Mouse (Mus musculus): ENCODE results near the gene Hist1h4h.
"Not testable (repeated sequence)": the region's sequence is repeated elsewhere in the genome, so short reads cannot be mapped to it uniquely, and the experiment has no call there.

The Hist1h4h gene

GRCm38 (mm10) chr13:23513517-23513916, 17.3 kb upstream of the Hist1h4h start:
- no peak for DNase-seq (ENCODE audit: low spot score)

GRCm38 (mm10) chr13:23515281-23515680, 15.6 kb upstream of the Hist1h4h start:
- DNase-seq (ENCODE audit: low spot score): no peak

- no peak for DNase-seq (ENCODE audit: low spot score)
Measured at GRCm38 (mm10) chr13:23515826-23516620, 14.8 kb upstream of the Hist1h4h start.

DNA sequence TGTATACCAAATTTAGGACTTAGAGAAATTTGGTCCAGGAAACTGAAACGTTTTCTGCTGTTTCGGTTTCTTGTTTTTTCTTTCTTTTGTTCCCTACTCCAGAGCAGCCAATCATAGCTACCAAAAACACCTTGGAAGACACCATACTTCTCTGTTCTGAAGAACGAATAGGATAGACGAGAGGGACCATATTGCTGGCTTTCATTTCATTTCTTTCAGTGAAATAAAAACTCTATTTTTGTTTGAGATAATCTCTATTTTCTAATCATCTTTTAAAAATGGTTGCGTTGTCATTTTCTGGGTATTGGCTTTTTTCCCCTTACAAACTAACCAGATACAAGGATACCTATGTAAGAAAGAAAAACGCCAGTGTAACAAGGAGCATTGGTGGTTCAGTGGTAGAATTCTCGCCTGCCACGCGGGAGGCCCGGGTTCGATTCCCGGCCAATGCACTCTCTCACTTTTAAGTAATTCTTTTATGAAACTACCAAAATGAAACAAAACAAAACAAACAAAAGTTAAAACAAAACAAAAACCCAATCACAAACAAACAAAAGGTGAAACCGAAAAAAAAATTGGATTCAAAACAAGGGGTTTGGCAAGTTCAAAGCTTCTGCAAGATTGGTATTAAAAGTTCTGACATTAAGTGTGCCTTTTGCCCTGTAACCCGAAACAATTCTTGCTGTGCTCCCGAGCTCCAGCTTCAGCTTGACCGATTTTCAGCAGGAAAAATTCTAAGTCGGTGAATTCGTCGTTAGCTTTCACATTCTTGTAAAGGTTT, 13.8 kb upstream of the Hist1h4h start:
- DNase-seq (ENCODE audit: low spot score): no peak

- peak; percentile 87 for DNase-seq (ENCODE audit: low spot score)
Measured at GRCm38 (mm10) chr13:23517603-23518294, 13.1 kb upstream of the Hist1h4h start.

GRCm38 (mm10) chr13:23518295-23518603, 12.6 kb upstream of the Hist1h4h start:
- DNase-seq (ENCODE audit: low spot score): no peak

- DNase-seq (ENCODE audit: low spot score): no peak
Measured at GRCm38 (mm10) chr13:23518885-23519284, 12.0 kb upstream of the Hist1h4h start.

DNA sequence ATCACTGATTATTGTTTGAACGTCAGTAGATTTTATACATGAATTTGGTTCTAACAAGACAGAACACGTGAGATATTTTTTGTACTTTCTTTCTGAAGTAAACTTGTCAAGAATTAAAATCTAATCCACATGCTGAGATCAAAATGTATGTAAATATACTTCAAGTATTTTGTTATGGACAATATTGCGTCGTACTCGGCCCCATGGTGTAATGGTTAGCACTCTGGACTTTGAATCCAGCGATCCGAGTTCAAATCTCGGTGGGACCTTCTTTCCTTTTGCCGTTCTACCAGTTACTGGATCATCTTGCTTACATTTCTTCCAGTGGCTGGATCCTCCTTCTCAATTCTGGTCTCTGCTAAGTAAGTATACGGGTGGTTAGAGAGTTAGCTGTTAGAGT, 11.4 kb upstream of the Hist1h4h start:
- no peak for DNase-seq (ENCODE audit: low spot score)

- DNase-seq (ENCODE audit: low spot score): no peak
Measured at GRCm38 (mm10) chr13:23521703-23522102, 9.1 kb upstream of the Hist1h4h start.

- no peak for DNase-seq (ENCODE audit: low spot score)
Measured at GRCm38 (mm10) chr13:23523976-23524375, 6.9 kb upstream of the Hist1h4h start.

GRCm38 (mm10) chr13:23524654-23525053, 6.2 kb upstream of the Hist1h4h start:
- DNase-seq (ENCODE audit: low spot score): no peak

GRCm38 (mm10) chr13:23525901-23526300, 4.9 kb upstream of the Hist1h4h start:
- no peak for DNase-seq (ENCODE audit: low spot score)

GRCm38 (mm10) chr13:23526312-23526711, 4.5 kb upstream of the Hist1h4h start:
- peak; percentile 94 for DNase-seq (ENCODE audit: low spot score)

DNA sequence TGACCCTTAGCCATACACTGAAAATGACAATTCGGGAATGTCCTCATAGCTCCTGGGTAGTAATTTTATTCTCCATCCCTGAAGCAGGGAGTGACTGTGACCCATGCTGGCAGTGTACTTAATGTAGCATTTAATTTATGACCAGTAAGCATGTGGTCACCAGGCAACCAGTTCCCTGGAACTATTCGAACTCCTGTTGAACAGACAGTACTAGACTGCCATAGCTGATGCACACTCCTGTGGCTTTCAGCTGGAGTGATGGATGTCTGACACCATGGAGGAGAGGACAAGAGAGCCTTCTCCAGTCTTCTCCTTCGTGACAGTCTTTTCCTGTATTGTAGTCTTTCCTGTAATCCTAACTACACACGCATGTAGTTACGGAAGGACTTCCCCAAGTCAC, 1.8 kb upstream of the Hist1h4h start:
- DNase-seq (ENCODE audit: low spot score): no peak

GRCm38 (mm10) chr13:23529480-23530165, 1.2 kb upstream of the Hist1h4h start:
- DNase-seq (ENCODE audit: low spot score): no peak

DNA sequence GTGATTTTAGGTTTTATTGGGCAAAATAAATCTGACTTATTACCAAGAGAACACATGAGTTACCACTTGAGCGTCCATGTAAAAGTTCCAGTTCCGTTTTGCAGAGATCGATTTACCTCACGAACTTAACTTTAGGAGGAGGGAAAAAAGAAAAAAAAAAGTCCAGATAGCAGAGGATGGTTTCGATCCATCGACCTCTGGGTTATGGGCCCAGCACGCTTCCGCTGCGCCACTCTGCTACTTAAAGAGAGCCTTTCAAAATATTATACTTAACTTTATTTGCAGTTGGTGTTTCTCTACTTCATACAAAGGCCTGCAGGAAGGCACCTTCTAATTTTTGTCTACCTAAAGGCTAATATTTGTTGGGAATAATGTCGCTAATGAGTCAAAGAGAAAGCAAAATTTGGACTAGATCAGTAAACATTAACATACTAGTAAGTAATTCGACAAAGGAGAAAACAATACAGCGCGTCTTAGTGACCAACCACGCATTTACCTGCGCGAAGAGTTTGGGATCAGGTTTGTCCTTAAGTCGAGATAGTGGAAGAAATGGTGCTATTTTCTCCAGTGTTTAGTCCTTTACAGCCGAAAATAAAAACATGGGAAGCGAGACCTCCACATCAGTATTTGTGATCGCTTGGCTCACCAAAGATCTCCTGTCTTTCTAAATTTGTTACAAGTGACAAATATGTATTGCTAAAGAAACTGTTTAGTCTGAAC, 509 bp upstream of the Hist1h4h start:
- no peak for DNase-seq (ENCODE audit: low spot score)

DNA sequence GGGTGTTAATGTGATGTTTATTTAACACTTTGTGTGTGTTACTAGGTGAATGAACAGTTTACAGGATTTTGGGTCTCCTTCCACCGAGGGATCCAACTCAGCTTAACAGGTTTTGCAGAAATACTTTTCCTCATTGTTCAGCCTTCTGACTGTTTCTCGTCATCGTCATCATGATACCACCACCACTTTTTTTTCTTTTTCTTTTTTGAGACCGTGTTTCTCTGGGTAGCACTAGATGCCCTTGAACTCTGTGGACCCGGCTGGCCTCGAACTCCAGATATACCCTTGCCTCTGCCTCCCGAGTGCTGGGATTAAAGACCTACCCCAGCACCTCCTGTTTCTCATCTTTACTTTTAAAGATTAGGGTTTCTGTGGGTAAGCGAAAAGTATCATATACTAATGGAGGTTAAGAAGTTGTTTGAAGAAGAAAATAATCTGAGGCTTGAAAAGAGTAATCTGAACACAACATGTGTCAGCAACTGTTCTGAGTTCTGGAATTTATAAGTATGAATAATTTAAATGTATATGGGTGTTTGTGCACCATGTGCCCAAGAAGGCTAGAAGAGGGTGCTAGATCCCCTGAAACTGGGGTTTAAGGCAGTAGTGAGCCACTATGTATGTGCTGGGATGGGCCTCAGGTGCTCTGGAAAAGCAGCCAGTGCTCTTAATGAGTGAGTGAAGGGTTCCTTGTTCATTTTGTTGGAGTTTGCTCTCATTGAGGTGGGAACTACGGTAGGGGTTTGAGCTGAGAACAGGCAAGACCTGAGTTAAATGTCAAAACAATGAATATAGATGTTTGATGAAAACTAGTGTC, 1.6 kb downstream of the Hist1h4h start:
- no peak for DNase-seq (ENCODE audit: low spot score)

GRCm38 (mm10) chr13:23533560-23534367, 2.9 kb downstream of the Hist1h4h start, which contains the start of gene Hist1h2af:
Hist1h2af (plus strand) TSS chr13:23533906.
- DNase-seq (ENCODE audit: low spot score): not testable (repeated sequence)

DNA sequence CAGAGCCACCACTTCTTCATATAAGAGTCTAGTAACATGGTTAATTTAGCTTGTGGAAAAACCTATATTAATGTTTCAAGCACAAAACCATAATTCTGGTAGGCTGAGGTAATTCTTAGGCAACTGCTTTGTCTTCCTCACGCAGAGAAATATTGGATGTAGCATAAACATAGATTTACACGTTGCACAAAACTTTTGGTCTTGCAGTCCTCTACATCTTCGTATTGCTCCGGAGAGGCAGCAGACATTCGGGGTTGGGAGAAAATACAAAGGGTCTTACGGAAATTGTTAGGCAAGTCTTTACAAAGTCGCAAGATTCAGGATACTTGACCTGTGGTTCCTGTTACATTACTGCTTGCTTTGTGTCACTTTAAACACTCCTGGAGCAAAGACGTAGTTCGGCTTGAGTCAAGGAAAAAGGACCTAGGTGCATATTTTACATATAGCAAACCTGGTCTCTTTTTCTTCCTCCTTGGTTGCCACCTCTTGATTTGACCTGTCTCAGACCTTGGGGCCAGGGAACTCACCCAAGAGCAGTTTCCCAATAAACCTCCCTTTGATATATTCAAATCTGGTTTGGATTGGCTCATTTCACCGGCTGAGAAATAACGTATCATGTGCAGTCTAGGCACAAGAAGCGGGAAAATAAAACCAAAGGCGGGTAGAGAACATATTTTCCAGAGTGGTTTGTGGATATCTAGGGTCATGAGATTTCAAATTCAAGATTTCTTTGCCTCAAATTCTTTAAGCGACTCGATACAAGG, 3.7 kb downstream of the Hist1h4h start:
- DNase-seq (ENCODE audit: low spot score): no peak

Measured in ovary, postnatal 10 days (tissue).